Mouse (Mus musculus): ENCODE data around the gene AC170998.1.

AC170998.1 gene

GRCm38 (mm10) chr17:28725783-28726182 lies at the start of gene AC170998.1:
TSS of gene AC170998.1 (plus strand) at chr17:28726083.
- no peak for DNase-seq (ENCODE audit: low spot score)

GRCm38 (mm10) chr17:28682311-28683084 lies 43.4 kb upstream of the AC170998.1 start:
- no peak for DNase-seq (ENCODE audit: low spot score)

DNA sequence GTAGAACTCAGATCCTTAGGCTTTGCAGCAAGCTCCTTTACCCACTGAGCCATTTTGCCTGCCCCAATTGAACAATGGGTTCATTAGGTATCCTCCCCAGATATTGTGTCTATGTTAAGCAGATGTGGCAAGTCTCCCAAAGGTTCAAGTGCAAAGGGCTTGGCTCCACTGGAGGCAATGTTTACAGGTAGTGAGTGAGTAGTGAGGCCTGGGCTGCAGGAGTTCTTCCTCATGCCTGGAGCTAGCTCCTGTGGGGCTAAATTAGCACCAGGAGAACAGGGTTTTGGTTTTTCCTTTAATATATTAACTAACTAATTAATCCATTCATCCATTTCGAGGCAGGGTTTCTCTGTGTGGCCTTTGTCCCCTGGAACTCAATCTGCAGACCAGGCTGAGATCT lies 42.3 kb upstream of the AC170998.1 start:
- no peak for DNase-seq (ENCODE audit: low spot score)

DNA sequence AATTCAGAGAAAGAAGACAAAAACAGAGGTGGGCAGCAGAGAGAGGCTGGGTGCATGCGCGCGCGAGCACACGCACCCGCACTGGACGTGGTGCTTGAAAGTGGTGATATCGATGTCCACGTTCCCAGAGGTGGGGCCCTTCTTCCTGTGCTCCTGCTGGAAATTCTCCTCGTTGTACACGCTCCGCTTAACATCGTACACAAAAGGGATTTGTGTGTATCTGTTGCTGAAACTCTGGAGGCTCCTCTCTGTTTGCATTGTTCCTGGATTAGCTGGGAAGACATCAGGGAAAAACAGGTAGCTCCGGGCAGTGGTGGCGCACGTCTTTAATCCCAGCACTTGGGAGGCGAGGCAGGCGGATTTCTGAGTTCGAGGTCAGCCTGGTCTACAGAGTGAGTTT lies 41.3 kb upstream of the AC170998.1 start:
- DNase-seq (ENCODE audit: low spot score) = no peak

DNA sequence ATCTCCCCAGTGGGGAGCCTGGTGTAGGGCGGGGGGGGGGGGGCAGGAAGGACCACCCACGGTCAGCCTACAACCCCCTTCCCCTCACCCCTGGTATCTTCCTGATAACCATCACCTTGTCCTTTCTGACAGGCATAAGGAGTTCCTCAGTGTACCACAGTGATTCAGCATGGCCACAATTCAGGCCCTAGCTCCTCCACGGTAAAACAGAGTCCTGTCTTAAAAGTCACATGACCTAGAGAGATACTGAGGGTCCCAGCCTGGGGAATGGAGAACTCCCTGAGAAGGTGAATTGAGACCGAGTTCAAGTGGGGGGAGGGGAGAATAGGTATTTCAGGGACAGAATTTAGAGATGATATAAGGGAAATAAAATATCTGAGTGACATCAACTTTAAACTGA lies 38.5 kb upstream of the AC170998.1 start:
- no peak for DNase-seq (ENCODE audit: low spot score)

- peak; percentile 34 for DNase-seq (ENCODE audit: low spot score)
These were observed 36.1 kb upstream of the AC170998.1 start, which contains the start of gene Slc26a8 for GRCm38 (mm10) chr17:28689586-28690283. TSS of gene Slc26a8 (minus strand) at chr17:28690233.

GRCm38 (mm10) chr17:28690776-28691686 lies 34.9 kb upstream of the AC170998.1 start, which contains the start of gene Mapk14:
TSS of gene Mapk14 (plus strand) at chr17:28691329.
- DNase-seq (ENCODE audit: low spot score) = peak; percentile 99

- peak; percentile 34 for DNase-seq (ENCODE audit: low spot score)
These were observed 34.1 kb upstream of the AC170998.1 start for GRCm38 (mm10) chr17:28691687-28692340.

GRCm38 (mm10) chr17:28692341-28692710 lies 33.6 kb upstream of the AC170998.1 start:
- peak; percentile 73 for DNase-seq (ENCODE audit: low spot score)

- no peak for DNase-seq (ENCODE audit: low spot score)
These were observed 32.8 kb upstream of the AC170998.1 start for GRCm38 (mm10) chr17:28693086-28693485.

DNA sequence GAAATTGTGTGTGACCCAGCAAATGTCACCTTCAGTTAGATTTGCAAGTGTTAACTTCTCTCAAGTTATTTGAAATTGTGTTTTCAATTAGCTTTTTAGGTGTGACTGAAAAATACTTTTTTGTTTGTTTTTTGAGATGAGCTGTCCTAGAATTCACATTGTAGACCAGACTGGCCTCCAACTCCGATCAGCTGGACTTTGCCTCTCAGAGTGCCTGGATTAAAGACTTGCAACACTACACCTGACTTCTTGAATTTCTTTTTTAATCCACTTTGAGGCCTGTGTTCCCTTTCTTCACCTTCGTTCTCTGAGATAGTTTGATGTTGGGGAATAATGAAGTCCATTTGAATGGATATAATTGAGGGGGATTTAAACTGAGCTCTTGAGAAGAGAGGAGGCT lies 31.8 kb upstream of the AC170998.1 start:
- no peak for DNase-seq (ENCODE audit: low spot score)

GRCm38 (mm10) chr17:28694832-28695231 lies 31.1 kb upstream of the AC170998.1 start:
- no peak for DNase-seq (ENCODE audit: low spot score)

GRCm38 (mm10) chr17:28696641-28697040 lies 29.2 kb upstream of the AC170998.1 start:
- no peak for DNase-seq (ENCODE audit: low spot score)

- DNase-seq (ENCODE audit: low spot score) = peak; percentile 41
These were observed 28.3 kb upstream of the AC170998.1 start for GRCm38 (mm10) chr17:28697290-28698195.

DNA sequence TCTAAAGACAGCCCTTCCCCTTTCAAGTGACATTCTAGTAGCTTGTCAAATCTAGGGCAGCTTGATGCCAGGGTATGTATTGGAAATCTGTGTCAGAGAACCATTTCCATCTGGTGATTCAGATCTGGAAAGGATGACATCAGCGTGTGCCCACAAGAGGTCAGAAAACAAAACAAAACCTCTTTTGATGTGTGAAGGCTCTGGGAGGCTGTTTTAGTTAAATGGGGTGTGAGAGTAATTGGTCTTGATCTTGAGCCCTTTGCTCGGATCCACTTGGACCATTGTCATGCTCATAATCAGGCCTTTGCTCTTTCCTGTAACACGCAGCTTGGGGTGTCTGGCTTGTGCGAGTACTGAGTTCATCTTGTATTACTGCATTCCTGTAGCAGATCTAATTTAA lies 27.6 kb upstream of the AC170998.1 start:
- DNase-seq (ENCODE audit: low spot score) = no peak

GRCm38 (mm10) chr17:28698672-28699071 lies 27.2 kb upstream of the AC170998.1 start:
- no peak for DNase-seq (ENCODE audit: low spot score)

DNA sequence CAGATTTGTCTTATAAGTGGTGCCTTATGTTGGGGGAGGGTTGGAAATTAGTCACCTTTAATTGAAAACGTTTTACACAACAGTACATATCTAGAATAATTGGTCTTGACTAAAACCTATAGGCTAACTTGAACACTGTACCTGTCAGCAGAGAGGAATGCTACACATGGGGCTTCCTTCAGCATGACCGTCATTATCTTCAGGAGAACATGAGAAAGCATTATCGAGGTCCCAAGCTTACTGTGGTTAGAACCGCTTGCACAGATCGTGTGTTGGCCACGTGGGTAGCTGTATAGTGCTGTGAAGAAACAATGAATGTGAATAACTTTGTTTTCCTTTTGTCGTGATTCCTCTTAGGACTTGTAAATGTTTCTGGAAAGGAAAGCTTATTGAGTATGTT lies 26.1 kb upstream of the AC170998.1 start:
- peak; percentile 27 for DNase-seq (ENCODE audit: low spot score)

- no peak for DNase-seq (ENCODE audit: low spot score)
These were observed 24.7 kb upstream of the AC170998.1 start for GRCm38 (mm10) chr17:28701171-28701570.

GRCm38 (mm10) chr17:28701737-28702136 lies 24.1 kb upstream of the AC170998.1 start:
- DNase-seq (ENCODE audit: low spot score) = no peak

GRCm38 (mm10) chr17:28702646-28703045 lies 23.2 kb upstream of the AC170998.1 start:
- no peak for DNase-seq (ENCODE audit: low spot score)

DNA sequence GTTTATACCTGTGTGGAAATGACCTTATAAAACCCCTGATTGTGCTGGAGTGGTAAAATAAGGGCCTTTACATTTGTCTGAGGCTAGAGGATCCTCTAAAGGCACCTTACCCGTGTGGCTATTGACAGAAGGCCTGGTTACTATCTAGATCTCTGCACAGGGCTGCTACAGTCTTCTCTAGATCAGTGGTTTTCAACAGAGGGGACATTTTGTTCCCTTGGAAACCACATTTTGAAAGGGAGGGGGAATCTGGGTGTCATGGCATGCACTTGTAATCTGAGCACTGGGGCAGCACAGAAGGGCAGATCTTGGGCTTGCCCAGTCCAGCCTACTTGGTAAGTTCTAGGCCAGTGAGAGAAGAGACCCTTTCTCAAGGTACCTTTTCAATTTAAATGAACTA lies 19.2 kb upstream of the AC170998.1 start:
- no peak for DNase-seq (ENCODE audit: low spot score)

Measured in c-Kit-positive CD71-positive TER-119-positive erythroid progenitor cells, embryonic 14.5 days (primary cell).